Mouse (Mus musculus): ENCODE measurements around the gene Rtkn2. TPM values are rescaled to one million over a fixed set of nuclear protein-coding genes. Genes with fewer than 3 reads are reported as not detected.

Gene Rtkn2
- total and polyA plus RNA-seq, 3 experiments: 1.1 to 1.3 TPM; not detected in 1

DNA sequence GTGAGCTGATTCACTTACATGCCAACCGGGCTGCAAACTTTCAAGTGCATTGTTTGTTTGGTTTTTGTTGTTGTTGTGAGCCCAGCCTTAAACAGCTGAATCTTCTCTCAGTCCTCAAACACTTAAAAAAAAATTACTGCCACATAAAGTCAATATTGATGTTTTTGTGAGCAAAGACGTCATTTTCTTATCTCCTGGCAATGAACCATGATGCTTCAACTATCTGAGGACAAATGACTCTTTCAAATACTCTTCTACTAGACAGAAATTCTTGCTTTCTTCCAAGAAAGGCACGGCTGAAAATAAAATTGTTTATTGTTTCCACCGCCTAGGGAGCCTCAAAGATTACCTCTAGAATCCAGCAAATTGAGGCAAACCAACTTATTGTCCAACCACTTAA is 42.4 kb upstream of the Rtkn2 start:
- H3K36me3 ChIP-seq (ENCODE audit: control insufficient read depth in 1 of 2, insufficient read depth in 2 of 2, low read length in 2 of 2): no peaks in the 10 kb centered on the region
- no peaks in the 10 kb centered on the region for H3K27me3 ChIP-seq (ENCODE audit: control insufficient read depth in 1 of 2, insufficient read depth in 2 of 2, low read length in 2 of 2)
- H3K4me3 ChIP-seq (ENCODE audit: control insufficient read depth in 1 of 2, insufficient read depth in 1 of 2, low read depth in 2 of 2, low read length in 2 of 2): no peak overlapping the region
- DNase-seq (ENCODE audit: low read depth, low spot score): no peak
- TF ChIP-seq SMC3 (IDR thresholded peaks at IDR 0.05; ENCODE audit: low read depth, low read length) (no peak), USF2 (IDR thresholded peaks at IDR 0.05; ENCODE audit: borderline replicate concordance in 1 of 2, insufficient read depth in 1 of 2, low read depth in 1 of 2, low read length in 2 of 2) (no peak), MEF2A (IDR thresholded peaks at IDR 0.05; ENCODE audit: extremely low read depth, insufficient replicate concordance, low read depth, low read length, poor library complexity, severe bottlenecking) (no peak), RAD21 (IDR thresholded peaks at IDR 0.05; ENCODE audit: low read depth, low read length) (no peak), CHD1 (IDR thresholded peaks at IDR 0.05; ENCODE audit: low read depth, low read length) (no peak), MAZ (IDR thresholded peaks at IDR 0.05; ENCODE audit: low read depth, low read length) (no peak), NELFE (IDR thresholded peaks at IDR 0.05; ENCODE audit: low read depth, low read length) (no peak), MYC (IDR thresholded peaks at IDR 0.05; ENCODE audit: low read depth, low read length) (no peak), POLR2AphosphoS2 (IDR thresholded peaks at IDR 0.05; ENCODE audit: low read length) (no peak), TAL1 (IDR thresholded peaks at IDR 0.05; ENCODE audit: low read length) (no peak)
- no peak overlapping the region for H3K27ac ChIP-seq (ENCODE audit: control insufficient read depth, low read depth, low read length)
- no peak overlapping the region for H3K9ac ChIP-seq (ENCODE audit: control insufficient read depth, low read depth, low read length, poor library complexity, severe bottlenecking)
- no peaks in the 10 kb centered on the region for H3K4me1 ChIP-seq (ENCODE audit: control insufficient read depth in 1 of 2, insufficient read depth in 2 of 2, low read length in 2 of 2)
- H3K79me2 ChIP-seq (ENCODE audit: control insufficient read depth, insufficient read depth, low read length, poor library complexity): no peaks in the 10 kb centered on the region
- no peaks in the 10 kb centered on the region for H3K9me3 ChIP-seq (replicated peaks; ENCODE audit: insufficient read depth, low read length)

DNA sequence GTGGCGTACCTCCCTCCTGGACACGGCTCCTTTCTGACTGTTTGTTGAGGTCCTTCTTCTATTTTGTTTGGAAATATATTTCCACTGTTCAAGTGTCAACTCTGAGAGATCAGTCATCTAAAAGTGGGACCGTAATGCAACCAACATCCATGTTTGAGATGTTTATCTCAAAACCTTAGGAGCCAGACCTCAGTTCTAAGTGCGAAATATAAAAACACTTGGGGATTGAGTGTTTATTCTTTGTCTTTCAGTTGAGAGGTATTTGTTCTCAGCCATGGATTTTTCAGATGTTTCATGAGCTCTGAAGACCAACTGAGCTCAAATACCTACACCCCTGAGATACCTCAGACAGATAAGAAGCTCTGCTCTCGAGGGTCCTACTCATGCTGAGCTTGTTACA is 41.6 kb upstream of the Rtkn2 start:
- Histone ChIP-seq H3K27me3 (ENCODE audit: control insufficient read depth in 1 of 2, insufficient read depth in 2 of 2, low read length in 2 of 2) (no peaks in the 10 kb centered on the region), H3K9ac (ENCODE audit: control insufficient read depth, low read depth, low read length, poor library complexity, severe bottlenecking) (no peak overlapping the region), H3K79me2 (ENCODE audit: control insufficient read depth, insufficient read depth, low read length, poor library complexity) (no peaks in the 10 kb centered on the region), H3K4me1 (ENCODE audit: control insufficient read depth in 1 of 2, insufficient read depth in 2 of 2, low read length in 2 of 2) (no peaks in the 10 kb centered on the region), H3K9me3 (replicated peaks; ENCODE audit: insufficient read depth, low read length) (no peaks in the 10 kb centered on the region), H3K4me3 (ENCODE audit: control insufficient read depth in 1 of 2, insufficient read depth in 1 of 2, low read depth in 2 of 2, low read length in 2 of 2) (no peak overlapping the region), H3K27ac (ENCODE audit: control insufficient read depth, low read depth, low read length) (no peak overlapping the region), H3K36me3 (ENCODE audit: control insufficient read depth in 1 of 2, insufficient read depth in 2 of 2, low read length in 2 of 2) (no peaks in the 10 kb centered on the region)
- DNase-seq (ENCODE audit: low read depth, low spot score): no peak
- TF ChIP-seq POLR2AphosphoS5 (IDR thresholded peaks at IDR 0.05; ENCODE audit: borderline replicate concordance, low read depth, low read length) (no peak), RCOR1 (IDR thresholded peaks at IDR 0.05; ENCODE audit: low read depth, low read length) (no peak), RAD21 (IDR thresholded peaks at IDR 0.05; ENCODE audit: low read depth, low read length) (no peak), MXI1 (IDR thresholded peaks at IDR 0.05; ENCODE audit: low read depth, low read length) (no peak), POLR2AphosphoS2 (IDR thresholded peaks at IDR 0.05; ENCODE audit: low read length) (no peak), MYC (IDR thresholded peaks at IDR 0.05; ENCODE audit: low read depth, low read length) (no peak), ZMIZ1 (IDR thresholded peaks at IDR 0.05; ENCODE audit: low read depth, low read length) (no peak), ZKSCAN1 (IDR thresholded peaks at IDR 0.05; ENCODE audit: low read depth, low read length) (no peak), HCFC1 (IDR thresholded peaks at IDR 0.05; ENCODE audit: low read depth, low read length) (no peak), GABPA (IDR thresholded peaks at IDR 0.05; ENCODE audit: low read depth, low read length) (no peak), USF2 (IDR thresholded peaks at IDR 0.05; ENCODE audit: borderline replicate concordance in 1 of 2, insufficient read depth in 1 of 2, low read depth in 1 of 2, low read length in 2 of 2) (no peak), CTCF (IDR thresholded peaks at IDR 0.05 in 2 of 3, conservative IDR thresholded peaks at IDR 0.05 in 1 of 3; ENCODE audit: control insufficient read depth in 1 of 3, insufficient read depth in 1 of 3, low read depth in 2 of 3, low read length in 3 of 3, poor library complexity in 1 of 3, severe bottlenecking in 1 of 3) (no peak), ETS1 (IDR thresholded peaks at IDR 0.05; ENCODE audit: low read depth, low read length) (no peak), ZNF384 (IDR thresholded peaks at IDR 0.05; ENCODE audit: low read depth, low read length) (no peak)
